Mouse (Mus musculus) heart, embryonic 15.5 days (tissue): ENCODE data around the gene Phldb2. TPM values are rescaled to one million over a fixed set of nuclear protein-coding genes. Genes with fewer than 3 reads are reported as not detected.

ENCODE experiments used
- ATAC-seq: fragments of 200-750 bp; cut with Nextera tagmentation; replicated peaks from 2 replicates; pipeline ENCODE4 v1.8.0; 2017; ENCODE audit warnings: low read depth, moderate TSS enrichment; ENCODE audit not compliant: insufficient number of reproducible peaks, insufficient read depth, low FRiP score
- H3K27ac ChIP-seq: fragments of 300-500 bp; sonication (generic); 2 replicates; pipeline ENCODE4 v1.5.1; 2015; ENCODE audit warnings: mild to moderate bottlenecking, inconsistent platforms
- H3K27me3 ChIP-seq: fragments of 300-500 bp; sonication (generic); 2 replicates; pipeline ENCODE4 v1.6.1; 2015; ENCODE audit warnings: inconsistent platforms
- H3K36me3 ChIP-seq: fragments of 300-500 bp; sonication (generic); 2 replicates; pipeline ENCODE4 v1.6.1; 2015; ENCODE audit warnings: mild to moderate bottlenecking, inconsistent platforms
- H3K4me1 ChIP-seq: fragments of 300-500 bp; sonication (generic); replicated peaks from 2 replicates; pipeline ENCODE4 v1.6.1; 2015; ENCODE audit warnings: inconsistent platforms
- H3K4me2 ChIP-seq: fragments of 300-500 bp; sonication (generic); 2 replicates; pipeline ENCODE4 v1.6.1; 2015; ENCODE audit warnings: inconsistent platforms, mild to moderate bottlenecking, moderate library complexity
- H3K4me3 ChIP-seq: fragments of 300-500 bp; sonication (generic); 2 replicates; pipeline ENCODE4 v1.5.1; 2015; ENCODE audit warnings: mild to moderate bottlenecking, inconsistent platforms
- H3K9ac ChIP-seq: fragments of 300-500 bp; sonication (generic); 2 replicates; pipeline ENCODE4 v1.6.1; 2015; ENCODE audit warnings: mild to moderate bottlenecking, inconsistent platforms
- H3K9me3 ChIP-seq: fragments of 300-500 bp; sonication (generic); replicated peaks from 2 replicates; pipeline ENCODE4 v1.6.1; 2016; ENCODE audit warnings: inconsistent platforms
- WGBS: fragments of 180-500 bp; shearing (Covaris S2); methylation state at CpG from one replicate; pipeline ENCODE4 v1.1.7; 2015; ENCODE audit warnings: mixed read lengths; 5-methylcytosine and 5-hydroxymethylcytosine counted together
- polyA plus RNA-seq: library from polyadenylated mRNA; unstranded; fragments of >200 nt; fragmentation: Nextera tagmentation; extraction: Ambion mirVana; gene quantifications from 2 replicates; pipeline ENCODE4 v1.2.1, GENCODE M21; 2015

Phldb2 gene
- 38.4 and 39.8 TPM in 2 replicates for polyA plus RNA-seq

GRCm38 (mm10) chr16:45953394-45953793 is at the start of gene Phldb2:
Gene Phldb2 (minus strand): TSS chr16:45953598.
- Histone ChIP-seq H3K27me3 (no peaks in the 10 kb centered on the region), H3K27ac (no peak within 1 kb of the TSS), H3K9ac (no peak within 1 kb of the TSS), H3K4me1 (no peaks in the 10 kb centered on the region), H3K36me3 (no peaks in the 10 kb centered on the region), H3K4me2 (no peak within 1 kb of the TSS), H3K4me3 (no peak within 1 kb of the TSS), H3K9me3 (no peaks in the 10 kb centered on the region)
- WGBS, result 54% methylated on average over 4 of the region's 4 CpGs
- ATAC-seq, result no peak

DNA sequence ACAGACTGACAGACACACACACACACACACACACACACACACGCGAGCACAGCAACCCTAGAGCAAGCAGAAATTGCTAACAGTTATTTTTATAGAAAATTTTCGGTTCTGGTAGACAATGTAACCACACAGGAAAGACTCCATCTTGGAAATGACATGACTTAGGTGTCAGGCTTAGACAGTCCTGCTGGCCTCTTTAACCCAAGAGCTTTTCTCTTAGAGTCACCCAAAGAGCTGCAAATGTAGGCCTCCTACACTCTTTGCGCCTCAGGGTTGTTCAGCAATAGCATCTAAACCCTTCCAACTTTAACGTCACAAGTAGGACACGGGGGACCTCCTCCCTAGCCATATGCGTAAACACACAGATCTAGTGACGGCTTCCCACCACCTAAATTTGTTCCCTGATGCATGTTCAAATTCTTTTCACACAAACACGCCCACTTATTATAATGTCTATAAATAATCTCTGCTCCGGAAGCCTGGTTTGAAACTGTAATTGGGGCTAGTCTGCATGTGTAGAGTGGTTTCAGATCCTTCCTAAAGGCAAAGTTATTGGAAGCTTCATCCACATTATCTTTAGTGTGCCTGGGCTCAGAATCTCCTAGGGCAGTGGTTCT is 48.3 kb upstream of the Phldb2 start:
- H3K4me2 ChIP-seq, result no peak overlapping the region
- ATAC-seq, result no peak
- 0 out of 2 replicates have a peak, but pooled peaks cover 5% of the 10 kb centered on the region for H3K4me1 ChIP-seq
- H3K9me3 ChIP-seq, result no peaks in the 10 kb centered on the region
- no peaks in the 10 kb centered on the region for H3K27me3 ChIP-seq
- 75% methylated on average over 10 of the region's 10 CpGs for WGBS
- no peak overlapping the region for H3K4me3 ChIP-seq
- no peak overlapping the region for H3K9ac ChIP-seq
- H3K36me3 ChIP-seq, result no peaks in the 10 kb centered on the region
- H3K27ac ChIP-seq, result no peak overlapping the region

DNA sequence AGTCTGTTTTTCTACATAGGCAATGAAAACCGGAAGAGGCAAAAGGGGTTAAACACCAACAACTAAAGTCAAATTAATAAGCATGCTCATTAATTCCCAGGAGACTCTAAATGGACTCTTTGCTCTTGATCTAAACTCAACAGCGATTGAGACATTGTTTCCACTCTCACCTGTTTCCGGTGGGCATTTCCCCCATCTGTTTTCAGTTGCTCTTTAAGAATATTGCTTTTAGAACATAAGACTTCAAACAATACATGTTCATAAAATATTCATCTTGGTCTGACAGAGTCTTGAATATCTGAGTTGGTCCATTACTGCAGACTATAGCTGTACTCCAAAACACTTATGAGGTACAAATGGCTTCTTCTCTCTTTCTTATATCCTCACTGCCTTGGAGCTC is 47.6 kb upstream of the Phldb2 start:
- H3K4me3 ChIP-seq, result no peak overlapping the region
- H3K27ac ChIP-seq, result no peak overlapping the region
- H3K27me3 ChIP-seq, result no peaks in the 10 kb centered on the region
- H3K4me1 ChIP-seq, result 0 out of 2 replicates have a peak, but pooled peaks cover 5% of the 10 kb centered on the region
- ATAC-seq, result no peak
- no peaks in the 10 kb centered on the region for H3K9me3 ChIP-seq
- H3K4me2 ChIP-seq, result no peak overlapping the region
- no peaks in the 10 kb centered on the region for H3K36me3 ChIP-seq
- WGBS, result 81% methylated on average over 3 of the region's 3 CpGs
- no peak overlapping the region for H3K9ac ChIP-seq

GRCm38 (mm10) chr16:45999374-46000191 is 46.2 kb upstream of the Phldb2 start:
- WGBS, result 71% methylated on average over 10 of the region's 10 CpGs
- no peaks in the 10 kb centered on the region for H3K36me3 ChIP-seq
- H3K9ac ChIP-seq, result no peak overlapping the region
- H3K27ac ChIP-seq, result no peak overlapping the region
- no peak for ATAC-seq
- 0 out of 2 replicates have a peak, but pooled peaks cover 5% of the 10 kb centered on the region for H3K4me1 ChIP-seq
- H3K9me3 ChIP-seq, result no peaks in the 10 kb centered on the region
- H3K27me3 ChIP-seq, result no peaks in the 10 kb centered on the region
- no peak overlapping the region for H3K4me2 ChIP-seq
- H3K4me3 ChIP-seq, result no peak overlapping the region

DNA sequence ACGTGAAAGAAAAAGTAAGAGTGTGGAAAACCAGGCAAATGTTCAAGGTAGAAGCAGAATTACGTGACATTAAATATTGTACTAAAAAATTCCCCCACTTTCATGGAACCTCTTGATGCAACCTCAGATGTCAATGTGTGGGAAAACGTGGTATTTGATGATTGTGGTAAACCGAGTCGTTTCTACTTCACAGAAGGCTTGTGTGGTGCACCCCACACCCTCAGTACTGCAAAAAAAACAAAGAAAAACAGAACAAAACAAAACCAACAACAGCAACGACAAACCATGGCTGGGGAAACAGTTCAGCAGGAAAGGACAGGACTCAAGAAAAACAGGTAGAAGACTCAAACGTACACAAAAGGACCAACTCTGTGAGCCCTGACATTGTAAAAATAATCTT is 44.8 kb upstream of the Phldb2 start:
- Histone ChIP-seq H3K4me3 (no peak overlapping the region), H3K9ac (no peak overlapping the region), H3K9me3 (no peaks in the 10 kb centered on the region), H3K4me2 (no peak overlapping the region), H3K4me1 (0 out of 2 replicates have a peak, but pooled peaks cover 5% of the 10 kb centered on the region), H3K27me3 (no peaks in the 10 kb centered on the region), H3K27ac (no peak overlapping the region), H3K36me3 (no peaks in the 10 kb centered on the region)
- WGBS, result 70% methylated on average over 7 of the region's 7 CpGs
- ATAC-seq, result no peak

DNA sequence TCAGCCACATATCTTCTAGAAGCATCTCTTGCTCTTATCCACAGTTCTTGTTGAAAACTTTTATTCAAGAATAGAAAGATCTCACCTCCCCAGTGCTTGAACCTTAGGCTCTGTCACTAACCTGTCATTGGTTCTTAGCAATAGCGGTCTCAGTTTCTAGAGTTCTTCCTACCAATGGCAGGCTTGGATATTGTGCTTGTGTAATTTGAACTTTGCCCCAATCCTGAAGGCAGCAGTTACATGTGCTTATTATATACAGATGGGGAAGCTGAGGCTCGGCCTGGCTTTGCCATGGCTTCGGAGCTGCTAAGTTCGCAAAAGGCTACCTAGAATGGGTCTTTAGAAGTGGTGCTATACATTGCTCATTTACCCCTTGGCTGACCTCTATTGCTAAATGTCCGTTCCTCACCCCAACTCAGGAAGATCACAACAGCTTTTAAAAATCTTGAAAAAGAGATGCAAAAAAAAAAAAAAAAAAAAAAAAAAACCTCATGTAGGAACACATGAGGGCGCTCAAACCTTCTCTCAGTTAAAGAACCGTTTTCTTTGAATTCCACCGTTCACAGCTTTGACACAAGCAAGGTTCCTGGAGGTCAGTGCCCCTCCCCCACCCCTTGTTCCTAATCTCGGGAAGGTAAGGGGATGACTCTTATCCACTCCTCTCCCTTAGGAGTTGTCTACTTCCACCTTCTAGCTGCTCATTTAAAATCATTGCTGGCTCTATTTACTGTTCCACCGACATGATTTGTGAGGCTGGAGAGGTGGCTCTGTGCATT is 37.7 kb upstream of the Phldb2 start:
- Histone ChIP-seq H3K9me3 (no peaks in the 10 kb centered on the region), H3K36me3 (no peaks in the 10 kb centered on the region), H3K4me2 (no peak overlapping the region), H3K4me1 (no peaks in the 10 kb centered on the region), H3K27me3 (no peaks in the 10 kb centered on the region), H3K27ac (no peak overlapping the region), H3K9ac (no peak overlapping the region), H3K4me3 (no peak overlapping the region)
- no peak for ATAC-seq
- WGBS, result 46% methylated on average over 10 of the region's 10 CpGs

- Histone ChIP-seq H3K27ac (no peak overlapping the region), H3K4me1 (no peaks in the 10 kb centered on the region), H3K27me3 (no peaks in the 10 kb centered on the region), H3K4me3 (no peak overlapping the region), H3K4me2 (no peak overlapping the region), H3K36me3 (no peaks in the 10 kb centered on the region), H3K9me3 (no peaks in the 10 kb centered on the region), H3K9ac (no peak overlapping the region)
- no peak for ATAC-seq
- whole genome bisulfite sequencing, result 67% methylated on average over 1 of the region's 1 CpGs
Measured at GRCm38 (mm10) chr16:45986236-45986635, 32.8 kb upstream of the Phldb2 start.

GRCm38 (mm10) chr16:45984610-45985606 is 31.5 kb upstream of the Phldb2 start:
- H3K27ac ChIP-seq, result no peak overlapping the region
- WGBS, result 72% methylated on average over 4 of the region's 4 CpGs
- no peaks in the 10 kb centered on the region for H3K9me3 ChIP-seq
- no peak for ATAC-seq
- no peak overlapping the region for H3K4me2 ChIP-seq
- H3K4me3 ChIP-seq, result no peak overlapping the region
- no peaks in the 10 kb centered on the region for H3K36me3 ChIP-seq
- H3K9ac ChIP-seq, result no peak overlapping the region
- no peaks in the 10 kb centered on the region for H3K4me1 ChIP-seq
- no peaks in the 10 kb centered on the region for H3K27me3 ChIP-seq

DNA sequence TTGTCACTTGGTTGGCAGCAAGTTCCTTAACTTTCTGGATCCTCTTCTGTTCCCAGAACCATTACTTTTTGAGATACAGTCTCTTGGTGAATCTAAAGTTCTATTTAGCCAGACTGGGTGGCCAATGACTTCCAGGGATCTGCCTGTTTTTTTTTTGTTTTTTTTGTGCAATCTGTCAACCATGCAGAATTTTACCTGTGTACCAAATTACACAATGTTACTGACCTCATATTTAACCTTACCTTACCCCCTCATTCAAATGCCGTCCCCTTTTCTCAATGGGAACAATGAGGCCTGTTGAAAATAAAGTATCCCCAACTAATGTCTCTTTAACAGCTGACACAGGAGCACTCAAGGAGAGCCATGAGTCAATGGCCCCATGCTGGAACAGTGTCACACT is 22.9 kb upstream of the Phldb2 start:
- no peaks in the 10 kb centered on the region for H3K36me3 ChIP-seq
- no peak overlapping the region for H3K4me2 ChIP-seq
- no peaks in the 10 kb centered on the region for H3K4me1 ChIP-seq
- 93% methylated on average over 1 of the region's 1 CpGs for WGBS
- no peaks in the 10 kb centered on the region for H3K27me3 ChIP-seq
- H3K9me3 ChIP-seq, result no peaks in the 10 kb centered on the region
- no peak overlapping the region for H3K9ac ChIP-seq
- ATAC-seq, result no peak
- H3K27ac ChIP-seq, result no peak overlapping the region
- no peak overlapping the region for H3K4me3 ChIP-seq

DNA sequence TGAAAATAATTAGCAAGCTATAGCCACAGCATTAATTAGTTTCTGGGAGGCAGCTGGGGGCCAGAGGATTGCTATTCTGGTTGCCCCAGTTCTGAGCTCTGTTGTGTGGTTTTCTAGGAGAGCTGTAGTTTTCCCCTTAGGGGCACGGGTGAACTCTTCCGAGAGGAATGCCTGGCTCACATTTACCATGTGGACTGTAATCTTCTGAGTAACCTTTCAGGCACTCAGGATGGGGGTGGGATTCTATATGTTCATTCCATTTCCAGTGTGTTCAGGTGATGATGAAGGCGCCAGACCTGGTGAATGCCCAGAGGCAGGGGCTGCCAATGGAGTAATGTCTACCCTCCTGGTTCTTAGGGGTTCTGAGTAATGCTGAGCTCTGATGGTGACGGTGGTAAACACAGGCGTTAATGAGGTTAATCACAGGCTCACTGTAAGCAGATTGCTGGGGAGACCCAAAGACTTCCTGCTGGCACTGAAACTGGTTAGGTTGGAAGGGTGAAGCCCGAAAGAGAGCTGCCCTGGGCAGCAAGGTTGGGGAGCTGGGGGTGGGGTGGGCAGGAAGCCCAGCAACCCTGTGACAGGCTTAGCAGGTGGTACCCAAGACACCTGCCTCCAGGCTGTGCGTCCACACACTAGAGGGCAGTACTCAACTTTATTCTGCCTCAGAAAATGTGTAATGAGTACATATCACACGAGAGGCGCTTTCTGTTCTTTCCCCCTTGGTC is 20.7 kb upstream of the Phldb2 start:
- Histone ChIP-seq H3K27me3 (no peaks in the 10 kb centered on the region), H3K4me3 (no peak overlapping the region), H3K4me1 (no peaks in the 10 kb centered on the region), H3K4me2 (no peak overlapping the region), H3K9me3 (no peaks in the 10 kb centered on the region), H3K27ac (no peak overlapping the region), H3K9ac (no peak overlapping the region), H3K36me3 (no peaks in the 10 kb centered on the region)
- ATAC-seq, result no peak
- 50% methylated on average over 9 of the region's 9 CpGs for WGBS
